Mouse (Mus musculus) ES-E14 (cell line): ENCODE measurements around the gene Pcyt2.

Source experiments
- CHD2 ChIP-seq: IDR thresholded peaks from 2 replicates; pipeline ENCODE4 v1.6.1; 2014; ENCODE audit warnings: mild to moderate bottlenecking, low read depth, low read length, inconsistent platforms
- HCFC1 ChIP-seq: IDR thresholded peaks from 2 replicates; pipeline ENCODE4 v1.6.1; 2012; ENCODE audit warnings: low read length, inconsistent platforms, borderline replicate concordance; ENCODE audit not compliant: insufficient read depth
- MAFK ChIP-seq: IDR thresholded peaks from 2 replicates; pipeline ENCODE4 v1.6.1; 2014; ENCODE audit warnings: mild to moderate bottlenecking, low read depth, low read length, inconsistent platforms; ENCODE audit not compliant: insufficient read depth
- ZC3H11A ChIP-seq: IDR thresholded peaks from 2 replicates; pipeline ENCODE4 v1.6.1; 2012; ENCODE audit warnings: low read depth, mild to moderate bottlenecking, inconsistent platforms, low read length, borderline replicate concordance
- ZNF384 ChIP-seq: IDR thresholded peaks from 2 replicates; pipeline ENCODE4 v1.6.1; 2012; ENCODE audit warnings: low read depth, low read length, inconsistent platforms

DNA sequence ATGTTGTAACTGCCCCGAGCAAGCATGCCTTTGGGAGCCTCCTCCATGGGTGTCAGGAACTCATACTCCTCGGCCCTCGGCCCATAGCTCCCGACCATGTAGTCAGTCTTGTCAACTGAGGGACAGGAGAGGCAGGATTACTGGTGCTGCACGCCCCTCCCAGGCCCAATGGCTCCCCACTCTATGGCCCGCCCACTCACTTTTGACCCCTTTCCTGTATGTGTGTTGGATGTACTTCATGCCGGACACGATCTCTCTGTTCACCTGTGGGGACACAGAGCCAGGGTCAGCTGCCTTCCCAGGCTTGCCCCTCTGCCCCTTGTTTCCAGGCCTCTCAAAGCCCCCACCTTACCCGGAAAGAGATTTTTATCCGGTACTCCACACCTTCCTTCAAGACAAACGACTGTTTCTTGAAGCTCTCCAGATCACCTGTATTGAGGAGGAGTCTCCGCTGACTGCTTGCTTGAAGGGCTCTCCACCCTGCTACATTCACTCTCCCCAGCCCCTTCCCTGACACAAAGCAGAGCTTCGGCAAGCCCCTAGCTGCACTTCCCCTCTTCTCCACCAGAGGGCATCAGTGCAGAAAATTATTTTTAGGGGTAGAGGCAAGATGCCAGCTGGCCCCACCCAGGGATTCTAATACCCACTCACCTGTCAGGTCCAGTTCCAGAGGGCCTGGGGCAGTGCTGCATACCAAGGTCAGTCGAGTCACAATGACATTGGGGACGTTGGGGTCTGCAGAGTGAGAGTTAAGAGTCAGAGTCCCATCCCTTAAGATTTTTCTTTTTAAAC, 38.2 kb downstream of the Pcyt2 start:
- no peak for TF ChIP-seq HCFC1
- TF ChIP-seq CHD2 = no peak
- TF ChIP-seq MAFK = no peak
- TF ChIP-seq ZC3H11A = 0 out of 2 replicates have a peak, but pooled peaks have one; percentile 12
- no peak for TF ChIP-seq ZNF384
